Mouse (Mus musculus) macrophage (primary cell): ENCODE results near the gene Hoxc6. TPM values are rescaled to one million over a fixed set of nuclear protein-coding genes. Genes with fewer than 3 reads are reported as not detected.

ENCODE experiments used
- H3K27ac ChIP-seq: fragments of 350-480 bp; formaldehyde crosslinking; 2 replicates; pipeline ENCODE4 v1.9.0; 2021
- H3K36me3 ChIP-seq: fragments of 350-480 bp; formaldehyde crosslinking; 2 replicates; pipeline ENCODE4 v1.9.0; 2021; ENCODE audit errors: inconsistent target
- H3K4me3 ChIP-seq: fragments of 350-480 bp; formaldehyde crosslinking; 2 replicates; pipeline ENCODE4 v1.9.0; 2021; ENCODE audit errors: inconsistent target
- H3K79me2 ChIP-seq: fragments of 350-480 bp; formaldehyde crosslinking; 2 replicates; pipeline ENCODE4 v1.9.0; 2021; ENCODE audit errors: inconsistent target
- WGBS: methylation state at CpG from one replicate; pipeline ENCODE4 v1.1.7; 2026; ENCODE audit warnings: inconsistent platforms; ENCODE audit not compliant: missing documents; 5-methylcytosine and 5-hydroxymethylcytosine counted together
- polyA plus RNA-seq: library from polyadenylated mRNA; stranded (reverse); fragments of 250-400 nt; gene quantifications from 3 replicates; pipeline ENCODE4 v1.2.4, GENCODE M21; 2018; ENCODE audit warnings: inconsistent platforms
- total RNA-seq, 78 experiments: library from RNA; depleted of rRNA; stranded (reverse); fragments of 250-400 nt; gene quantifications; 1 replicate in 9 of 78; 2 replicates in 24 of 78; 3 replicates in 43 of 78; 4 replicates in 2 of 78; pipeline ENCODE4 v1.2.4; 2018; ENCODE audit warnings: inconsistent platforms in 56 of 78

Hoxc6 gene
- total RNA-seq (2018; cell fraction: chromatin; rRNA removed): 1 to 10 TPM in 1 of 26 experiments, not detected in 25; 3.4 TPM
- total RNA-seq (2018; cell fraction: cytosol; rRNA removed): not detected
- total RNA-seq (2018; cell fraction: nucleus; rRNA removed): under 1 TPM in 1 of 26 experiments, not detected in 25; 0.72 TPM
- polyA plus RNA-seq: not detected in 3 replicates

- H3K36me3 ChIP-seq: no peaks in the 10 kb centered on the region
- 9% methylated on average over 19 of the region's 19 CpGs for WGBS
Observed at GRCm38 (mm10) chr15:102997939-102998355, at the start of gene Hoxc6. Gene Hoxc6, plus strand, starts transcription at chr15:102998257.

GRCm38 (mm10) chr15:102948842-102949241 is 49.2 kb upstream of the Hoxc6 start:
- 4% methylated on average over 2 of the region's 2 CpGs for WGBS
- H3K36me3 ChIP-seq: no peaks in the 10 kb centered on the region
- H3K27ac ChIP-seq: no peak overlapping the region
- H3K4me3 ChIP-seq: no peak overlapping the region
- no peaks in the 10 kb centered on the region for H3K79me2 ChIP-seq

More at GRCm38 (mm10) chr15:102997939-102998355, at the start of gene Hoxc6:
- no peak within 1 kb of the TSS for H3K4me3 ChIP-seq
- H3K27ac ChIP-seq: no peak within 1 kb of the TSS
- no peaks in the 10 kb centered on the region for H3K79me2 ChIP-seq

GRCm38 (mm10) chr15:102949696-102950095 is 48.4 kb upstream of the Hoxc6 start:
- Histone ChIP-seq H3K36me3 (no peaks in the 10 kb centered on the region), H3K79me2 (no peaks in the 10 kb centered on the region), H3K4me3 (no peak overlapping the region), H3K27ac (no peak overlapping the region)
- 5% methylated on average over 20 of the region's 20 CpGs for WGBS

- H3K4me3 ChIP-seq: no peak overlapping the region
- no peaks in the 10 kb centered on the region for H3K79me2 ChIP-seq
- no peak overlapping the region for H3K27ac ChIP-seq
- H3K36me3 ChIP-seq: no peaks in the 10 kb centered on the region
- WGBS: 16% methylated on average over 2 of the region's 2 CpGs
Observed at GRCm38 (mm10) chr15:102950877-102951276, 47.2 kb upstream of the Hoxc6 start.

- no peak overlapping the region for H3K4me3 ChIP-seq
- WGBS: 19% methylated on average over 6 of the region's 6 CpGs
- no peaks in the 10 kb centered on the region for H3K36me3 ChIP-seq
- no peaks in the 10 kb centered on the region for H3K79me2 ChIP-seq
- no peak overlapping the region for H3K27ac ChIP-seq
Observed at GRCm38 (mm10) chr15:102953561-102953960, 44.5 kb upstream of the Hoxc6 start.

GRCm38 (mm10) chr15:102954192-102955006 is 43.7 kb upstream of the Hoxc6 start, which contains the start of gene Hoxc11:
Gene Hoxc11, plus strand, starts transcription at chr15:102954427.
- Histone ChIP-seq H3K27ac (no peak within 1 kb of the TSS), H3K36me3 (no peaks in the 10 kb centered on the region), H3K4me3 (no peak within 1 kb of the TSS), H3K79me2 (no peaks in the 10 kb centered on the region)
- 5% methylated on average over 56 of the region's 57 CpGs for WGBS

GRCm38 (mm10) chr15:102955007-102955382 is 43.1 kb upstream of the Hoxc6 start:
- Histone ChIP-seq H3K27ac (no peak overlapping the region), H3K4me3 (no peak overlapping the region), H3K36me3 (no peaks in the 10 kb centered on the region), H3K79me2 (no peaks in the 10 kb centered on the region)
- WGBS: 6% methylated on average over 18 of the region's 28 CpGs

- WGBS: 4% methylated on average over 40 of the region's 40 CpGs
- no peaks in the 10 kb centered on the region for H3K79me2 ChIP-seq
- H3K27ac ChIP-seq: no peak overlapping the region
- H3K36me3 ChIP-seq: no peaks in the 10 kb centered on the region
- H3K4me3 ChIP-seq: no peak overlapping the region
Observed at GRCm38 (mm10) chr15:102955833-102956640, 42.0 kb upstream of the Hoxc6 start.

GRCm38 (mm10) chr15:102956906-102957305 is 41.2 kb upstream of the Hoxc6 start:
- 9% methylated on average over 12 of the region's 12 CpGs for WGBS
- Histone ChIP-seq H3K4me3 (no peak overlapping the region), H3K27ac (no peak overlapping the region), H3K36me3 (no peaks in the 10 kb centered on the region), H3K79me2 (no peaks in the 10 kb centered on the region)

- Histone ChIP-seq H3K27ac (no peak overlapping the region), H3K79me2 (no peaks in the 10 kb centered on the region), H3K4me3 (no peak overlapping the region), H3K36me3 (no peaks in the 10 kb centered on the region)
- WGBS: 7% methylated on average over 13 of the region's 13 CpGs
Observed at GRCm38 (mm10) chr15:102959663-102960191, 38.3 kb upstream of the Hoxc6 start.

- no peaks in the 10 kb centered on the region for H3K36me3 ChIP-seq
- H3K27ac ChIP-seq: no peak overlapping the region
- WGBS: 8% methylated on average over 5 of the region's 6 CpGs
- no peak overlapping the region for H3K4me3 ChIP-seq
- H3K79me2 ChIP-seq: no peaks in the 10 kb centered on the region
Observed at GRCm38 (mm10) chr15:102961728-102962127, 36.3 kb upstream of the Hoxc6 start.

- no peak overlapping the region for H3K4me3 ChIP-seq
- no peaks in the 10 kb centered on the region for H3K79me2 ChIP-seq
- 12% methylated on average over 13 of the region's 13 CpGs for WGBS
- H3K27ac ChIP-seq: no peak overlapping the region
- no peaks in the 10 kb centered on the region for H3K36me3 ChIP-seq
Observed at GRCm38 (mm10) chr15:102962492-102962891, 35.6 kb upstream of the Hoxc6 start.

GRCm38 (mm10) chr15:102963259-102963658 is 34.8 kb upstream of the Hoxc6 start:
- 7% methylated on average over 8 of the region's 8 CpGs for WGBS
- Histone ChIP-seq H3K4me3 (no peak overlapping the region), H3K36me3 (no peaks in the 10 kb centered on the region), H3K27ac (no peak overlapping the region), H3K79me2 (no peaks in the 10 kb centered on the region)
